Mouse (Mus musculus): Measurements from ENCODE around the gene Rab17.

- TF ChIP-seq POLR2A (IDR thresholded peaks at IDR 0.05; ENCODE audit: low read depth, low read length) (no peak), CTCF (IDR thresholded peaks at IDR 0.05; ENCODE audit: borderline replicate concordance, insufficient read depth, low read length) (no peak)
These were observed 20.2 kb downstream of the Rab17 start for GRCm38 (mm10) chr1:90949309-90949708.
